Mouse (Mus musculus): ENCODE measurements around the gene Gm10840.
"Not testable (repeated sequence)": the region's sequence is repeated elsewhere in the genome, so short reads cannot be mapped to it uniquely, and the experiment has no call there.

Gene Gm10840

DNA sequence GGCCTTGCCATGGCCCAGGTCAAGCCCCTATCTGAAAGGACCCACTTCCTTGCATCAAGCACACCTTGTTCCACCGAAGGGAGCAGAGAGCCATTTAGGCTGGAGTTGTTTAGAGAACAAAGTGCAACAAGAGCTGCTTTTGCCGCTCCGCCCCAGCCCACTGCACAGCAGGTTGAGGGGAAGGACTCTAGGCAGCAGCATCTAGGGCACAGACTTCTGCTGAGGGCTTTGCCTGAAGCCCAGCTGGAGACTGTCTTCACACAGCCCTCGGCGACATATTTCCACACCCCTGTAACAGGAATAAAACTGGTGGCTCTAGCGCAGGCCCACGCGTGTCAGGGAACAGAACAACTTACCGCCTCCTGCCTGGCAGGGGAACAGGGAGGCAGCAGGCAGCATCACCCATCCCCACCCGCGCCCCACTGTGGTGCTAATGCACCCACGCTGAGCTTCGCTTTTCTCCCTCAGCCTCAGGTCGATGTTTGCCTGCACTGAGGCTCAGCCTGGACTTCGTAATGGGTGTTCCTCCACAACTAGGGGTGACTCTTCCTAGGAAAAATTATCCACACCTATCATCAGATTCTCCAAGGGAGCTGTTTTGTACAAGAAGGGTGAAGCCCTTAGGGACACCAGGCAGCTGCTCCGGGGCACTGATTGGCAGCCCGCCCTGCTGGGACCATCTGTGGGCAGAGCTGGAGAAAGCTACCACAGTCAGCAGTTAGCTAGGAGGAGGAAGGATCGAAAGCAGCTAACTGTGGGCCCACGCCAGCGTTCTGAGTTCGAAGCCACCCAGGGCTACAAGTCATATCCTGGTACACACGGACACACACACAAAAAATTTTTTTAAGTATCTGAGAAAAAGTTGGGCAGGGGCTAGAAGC is at the start of gene Gm10840, which contains the start of gene Limd2:
TSS of gene Gm10840 (plus strand) at position 10 of the 881 bp plus-strand sequence.
TSS of gene Limd2 (minus strand) at position 20 of the 881 bp plus-strand sequence.
- in situ Hi-C loops (cut with MboI; ENCODE audit: low sequenced_read_pairs), result no loop called here

GRCm38 (mm10) chr11:106111688-106112087 is 49.0 kb upstream of the Gm10840 start:
- in situ Hi-C loops (cut with MboI; ENCODE audit: low sequenced_read_pairs), result no loop called here

DNA sequence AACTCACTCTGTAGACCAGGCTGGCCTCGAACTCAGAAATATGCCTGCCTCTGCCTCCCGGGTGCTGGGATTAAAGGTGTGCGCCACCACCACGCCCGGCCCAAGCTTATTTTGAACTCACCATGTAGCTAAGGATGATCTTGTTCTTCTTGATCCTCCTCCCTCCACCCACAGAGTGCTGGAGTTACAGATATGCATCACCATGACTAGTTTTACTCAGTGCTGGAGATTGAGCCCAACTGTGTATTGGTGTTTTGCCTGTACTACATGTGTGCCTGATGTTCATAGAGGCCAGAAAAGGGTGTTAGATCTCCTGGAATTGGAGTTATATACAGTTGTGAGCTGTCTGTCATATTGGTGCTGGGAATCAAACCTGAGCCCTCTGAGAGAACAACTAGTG is 38.4 kb upstream of the Gm10840 start:
- in situ Hi-C loops (cut with MboI; ENCODE audit: low sequenced_read_pairs), result no loop called here

- in situ Hi-C loops (cut with MboI; ENCODE audit: low sequenced_read_pairs), result no loop called here
Measured at GRCm38 (mm10) chr11:106122736-106123135, 37.9 kb upstream of the Gm10840 start.

DNA sequence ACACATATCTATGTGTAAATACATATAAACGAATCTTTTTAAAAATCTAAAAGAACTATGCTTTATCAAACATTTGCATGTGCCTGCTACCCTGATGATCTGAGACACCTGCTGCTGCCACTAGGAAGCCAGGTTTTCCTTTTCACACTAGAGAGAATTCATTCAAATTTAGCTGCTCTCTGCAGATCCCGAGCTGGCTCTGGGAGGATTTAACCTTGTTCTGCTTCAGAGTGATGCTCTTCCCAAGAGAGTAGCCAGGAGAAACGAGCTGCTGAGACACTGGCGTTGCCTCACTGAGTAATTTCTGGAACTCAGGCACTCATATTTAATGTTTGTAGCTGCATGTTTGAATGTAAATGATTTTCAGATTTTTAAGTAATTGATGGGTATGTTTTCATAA is 35.9 kb upstream of the Gm10840 start:
- in situ Hi-C loops (cut with MboI; ENCODE audit: low sequenced_read_pairs), result no loop called here

DNA sequence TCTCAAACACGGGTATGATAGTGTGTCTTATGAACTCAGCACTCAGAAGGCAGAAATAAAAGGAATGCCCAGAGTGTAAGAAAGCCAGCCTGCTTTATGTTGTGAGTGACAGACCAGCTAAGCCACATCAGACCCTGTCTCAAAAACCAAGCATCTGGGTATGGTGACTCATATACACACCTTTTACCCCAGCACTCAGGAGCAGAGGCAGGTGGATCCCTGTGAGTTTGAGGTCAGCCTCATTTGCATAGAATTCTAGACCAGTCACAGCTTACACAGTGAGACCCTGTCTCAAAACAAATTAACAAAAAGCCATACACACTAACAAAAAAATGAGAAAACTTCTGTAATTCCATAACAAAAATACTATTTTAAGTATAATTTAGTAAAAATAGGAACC is 34.8 kb upstream of the Gm10840 start:
- in situ Hi-C loops (cut with MboI; ENCODE audit: low sequenced_read_pairs), result no loop called here

DNA sequence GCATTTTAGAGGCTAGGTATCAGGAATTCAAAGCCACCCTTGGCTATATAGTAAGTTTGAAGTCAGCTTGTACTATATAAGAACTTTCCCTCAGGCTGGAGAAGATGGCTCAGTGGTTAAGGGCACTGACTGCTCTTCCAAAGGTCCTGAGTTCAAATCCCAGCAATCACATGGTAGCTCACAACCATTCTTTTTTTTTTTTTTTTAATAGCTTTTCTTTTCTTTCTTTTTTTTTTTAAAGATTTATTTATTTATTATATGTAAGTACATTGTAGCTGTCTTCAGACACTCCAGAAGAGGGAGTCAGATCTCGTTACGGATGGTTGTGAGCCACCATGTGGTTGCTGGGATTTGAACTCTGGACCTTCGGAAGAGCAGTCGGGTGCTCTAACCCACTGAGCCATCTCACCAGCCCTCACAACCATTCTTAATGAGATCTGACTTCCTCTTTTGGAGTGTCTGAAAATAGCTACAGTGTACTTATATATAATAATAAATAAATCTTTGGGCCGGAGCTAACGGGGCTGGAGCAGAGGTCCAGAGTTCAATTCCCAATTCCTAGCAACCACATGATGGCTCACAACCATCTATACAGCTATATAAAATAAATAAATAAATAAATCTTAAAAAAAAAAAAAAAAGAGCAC is 33.8 kb upstream of the Gm10840 start:
- in situ Hi-C loops (cut with MboI; ENCODE audit: low sequenced_read_pairs), result not testable (repeated sequence)

DNA sequence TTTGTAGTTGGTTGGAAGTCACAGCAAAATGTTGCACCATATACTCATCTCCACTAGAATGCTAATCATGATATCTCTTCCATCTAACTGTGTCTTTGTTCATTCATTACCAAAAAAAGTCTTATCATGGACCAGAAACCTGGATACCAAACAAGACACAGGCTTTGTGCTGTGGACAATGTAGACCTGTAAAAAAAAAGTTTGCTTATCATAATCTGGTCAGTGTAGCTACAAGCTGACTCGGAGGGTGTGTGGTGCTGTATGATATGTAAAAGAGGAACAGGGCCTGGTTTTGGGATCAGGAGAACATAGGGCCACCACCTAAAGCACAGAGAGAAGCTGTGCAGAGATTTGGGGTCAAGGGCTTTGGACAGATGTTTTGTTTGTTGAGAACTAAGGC is 31.2 kb upstream of the Gm10840 start:
- in situ Hi-C loops (cut with MboI; ENCODE audit: low sequenced_read_pairs), result no loop called here

- in situ Hi-C loops (cut with MboI; ENCODE audit: low sequenced_read_pairs), result no loop called here
Measured at GRCm38 (mm10) chr11:106132516-106132915, 28.1 kb upstream of the Gm10840 start.

- in situ Hi-C loops (cut with MboI; ENCODE audit: low sequenced_read_pairs), result no loop called here
Measured at GRCm38 (mm10) chr11:106134580-106135528, 25.8 kb upstream of the Gm10840 start.

DNA sequence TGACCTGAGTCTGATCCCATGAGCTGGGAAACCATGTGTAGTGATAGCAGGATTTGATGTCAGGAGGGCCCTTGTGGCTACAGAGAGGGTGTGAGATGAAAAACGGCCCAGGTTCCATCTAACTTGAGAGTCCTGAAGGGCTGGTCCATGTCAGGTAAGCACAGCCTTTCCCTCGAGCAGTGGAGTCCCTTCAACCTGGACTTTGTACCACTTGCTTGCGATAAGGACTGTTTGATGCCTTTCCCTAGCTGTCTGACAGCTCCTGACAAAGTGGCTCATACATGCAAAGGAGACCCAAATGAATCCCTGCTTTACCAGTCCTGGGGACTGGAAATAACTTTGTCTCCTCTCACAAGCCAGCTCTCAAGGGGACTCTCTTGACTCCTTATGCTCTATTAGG is 9.4 kb upstream of the Gm10840 start:
- in situ Hi-C loops (cut with MboI; ENCODE audit: low sequenced_read_pairs), result no loop called here

- in situ Hi-C loops (cut with MboI; ENCODE audit: low sequenced_read_pairs), result no loop called here
Measured at GRCm38 (mm10) chr11:106152132-106152531, 8.5 kb upstream of the Gm10840 start.

DNA sequence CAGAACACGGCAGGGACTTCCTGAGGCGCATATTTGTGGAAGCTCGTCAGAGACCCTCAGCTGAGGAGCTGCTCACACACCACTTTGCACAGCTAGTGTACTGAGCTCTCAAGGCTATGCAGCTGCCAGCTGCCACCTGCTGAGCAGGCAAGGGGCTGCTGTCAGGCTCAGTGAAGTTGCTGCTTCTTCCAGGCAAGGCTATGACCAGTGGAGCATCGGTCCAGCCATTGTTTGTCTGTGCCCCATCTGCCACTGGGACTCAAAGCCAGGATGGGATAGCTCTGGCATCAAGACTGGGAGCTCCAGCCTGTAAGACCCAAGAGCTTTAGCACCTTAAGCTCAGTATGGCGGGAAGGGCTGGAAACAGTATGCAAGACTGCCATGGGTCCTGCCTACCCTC is 6.6 kb upstream of the Gm10840 start:
- in situ Hi-C loops (cut with MboI; ENCODE audit: low sequenced_read_pairs), result no loop called here

DNA sequence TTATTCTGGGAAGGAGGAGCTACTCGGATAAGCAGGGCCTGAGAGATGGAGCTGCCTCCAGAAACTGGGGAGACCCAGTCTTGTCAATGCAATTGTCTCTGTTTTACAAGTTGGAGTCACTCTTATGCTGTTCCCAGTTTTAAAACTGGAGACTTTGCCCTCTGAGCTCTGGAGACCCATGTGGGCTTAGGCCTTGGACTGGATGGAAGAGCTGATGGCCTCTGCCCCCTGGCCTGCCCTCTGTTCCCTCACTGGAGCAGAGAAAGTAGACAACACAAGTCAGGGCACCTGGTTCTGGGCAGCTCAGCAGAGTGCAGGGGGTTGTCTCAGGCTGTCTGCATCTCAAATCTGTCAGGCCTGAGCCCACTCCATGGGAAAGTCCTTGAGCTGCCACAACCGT is 5.9 kb upstream of the Gm10840 start:
- in situ Hi-C loops (cut with MboI; ENCODE audit: low sequenced_read_pairs), result no loop called here

DNA sequence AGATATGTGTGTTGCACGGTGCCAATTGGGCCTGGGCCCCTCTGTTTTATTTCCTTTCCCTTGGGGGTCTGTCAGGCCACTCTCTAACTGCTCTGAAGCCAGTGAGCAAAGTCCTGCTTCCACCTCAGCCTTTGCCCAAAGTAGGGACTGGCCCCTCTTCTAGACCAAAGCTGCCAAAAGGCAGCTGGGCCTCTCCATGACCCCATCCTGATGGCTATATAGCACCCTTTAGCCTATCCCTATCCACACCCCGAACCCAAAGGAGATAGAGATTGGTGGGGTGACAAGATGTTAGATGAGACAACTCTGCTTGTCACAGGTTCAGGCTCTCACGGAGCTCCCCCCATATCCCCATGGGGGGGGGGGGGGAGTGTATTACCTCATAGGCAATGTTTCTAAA is 4.9 kb upstream of the Gm10840 start:
- in situ Hi-C loops (cut with MboI; ENCODE audit: low sequenced_read_pairs), result no loop called here

GRCm38 (mm10) chr11:106156257-106156656 is 4.4 kb upstream of the Gm10840 start:
- in situ Hi-C loops (cut with MboI; ENCODE audit: low sequenced_read_pairs), result no loop called here

DNA sequence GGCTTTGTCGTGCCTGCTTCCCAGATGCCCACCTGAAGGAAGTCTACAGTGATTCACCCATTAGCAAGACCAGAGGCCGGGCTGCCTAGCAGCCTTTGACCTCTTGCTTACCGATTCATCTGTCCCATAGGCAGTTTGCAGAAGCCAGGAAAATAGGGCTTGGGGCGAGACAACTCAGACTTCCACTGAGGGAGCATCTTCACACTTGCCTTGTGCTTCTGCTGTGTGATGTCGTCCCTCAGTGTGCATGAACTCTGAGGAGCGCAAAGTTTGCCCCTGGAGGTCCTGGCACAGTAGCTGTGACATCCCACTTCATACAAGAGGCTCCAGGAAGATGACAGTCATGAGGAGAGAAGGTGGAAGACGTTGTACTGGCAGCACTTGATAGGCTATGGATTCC is 3.5 kb upstream of the Gm10840 start:
- in situ Hi-C loops (cut with MboI; ENCODE audit: low sequenced_read_pairs), result no loop called here

DNA sequence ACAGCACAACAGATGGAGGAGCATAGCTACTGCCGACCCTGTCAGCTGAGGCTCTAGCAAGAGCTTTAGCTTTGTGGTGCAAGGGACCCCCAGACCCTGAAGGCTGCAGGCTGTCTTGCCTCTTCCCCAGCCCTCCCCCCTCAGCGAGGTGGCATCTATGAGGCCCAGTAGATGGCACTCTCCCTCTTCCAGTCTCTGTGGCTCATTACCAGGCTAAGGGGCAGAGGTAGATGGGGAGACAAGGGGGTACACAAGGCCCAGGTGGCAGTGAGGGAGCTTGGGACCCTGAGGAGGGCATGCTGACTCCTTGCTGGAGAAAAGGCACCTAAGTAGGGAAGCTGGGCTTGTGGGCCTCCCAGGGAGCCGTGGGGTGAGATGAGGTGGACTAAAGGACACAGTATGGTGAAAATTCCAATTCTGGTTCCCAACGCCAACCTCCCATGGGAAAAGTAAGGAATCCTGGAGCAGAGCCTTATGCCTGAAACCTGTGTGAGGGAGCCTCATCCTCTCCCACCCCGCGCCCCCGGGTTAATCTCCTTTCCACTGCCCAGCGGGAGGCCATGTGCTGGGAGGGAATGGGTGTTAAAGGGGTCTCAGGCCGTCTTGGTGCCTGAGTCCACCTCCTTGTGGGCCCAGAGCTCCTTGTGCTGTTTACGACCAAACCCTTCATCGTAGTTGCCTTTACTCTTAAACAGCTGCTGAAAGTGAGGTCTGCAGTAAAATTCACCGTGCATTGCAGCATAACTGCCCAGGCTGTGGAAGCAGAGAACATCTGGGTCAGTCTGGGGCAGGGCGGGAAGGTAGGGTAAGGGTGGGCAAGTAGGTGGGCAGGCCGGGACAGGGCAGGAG is 2.3 kb upstream of the Gm10840 start:
- in situ Hi-C loops (cut with MboI; ENCODE audit: low sequenced_read_pairs), result no loop called here

GRCm38 (mm10) chr11:106158930-106159215 is 1.8 kb upstream of the Gm10840 start:
- in situ Hi-C loops (cut with MboI; ENCODE audit: low sequenced_read_pairs), result no loop called here

DNA sequence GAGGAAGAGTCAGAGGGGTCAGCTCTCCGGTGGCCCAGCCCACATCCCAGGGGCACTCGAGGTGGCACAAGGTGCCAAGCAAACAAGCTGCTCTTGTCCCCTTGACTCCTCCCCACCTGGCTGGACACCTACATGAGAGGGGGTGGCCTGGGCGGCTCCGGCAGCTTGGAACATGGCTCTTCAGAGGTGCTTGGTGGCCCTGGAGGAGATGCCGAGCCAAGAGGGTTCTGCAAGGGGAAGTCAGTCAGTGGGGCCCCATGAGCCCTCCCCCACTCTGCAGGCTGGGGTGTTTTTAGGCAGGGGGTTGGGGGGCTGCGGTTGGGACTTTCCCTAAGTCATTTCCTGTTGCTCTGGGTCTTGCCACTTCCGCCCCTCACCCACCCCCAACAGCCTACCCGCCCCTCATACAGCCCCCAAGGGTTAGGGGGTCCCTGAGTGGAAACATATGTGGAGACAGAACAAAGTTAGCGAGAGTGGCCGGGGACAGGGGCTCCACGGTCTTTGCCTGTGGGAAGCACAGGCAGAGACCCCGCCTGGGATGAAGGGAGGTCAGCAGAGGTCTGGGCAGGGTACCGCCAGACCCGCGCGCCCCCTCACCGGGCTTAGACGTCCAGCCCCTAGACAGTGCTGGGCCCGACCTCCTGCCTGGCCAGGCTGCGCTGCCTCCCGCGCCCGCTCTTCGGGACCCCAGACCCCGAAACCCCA is 1.3 kb upstream of the Gm10840 start:
- in situ Hi-C loops (cut with MboI; ENCODE audit: low sequenced_read_pairs), result no loop called here

All from CH12F3 (cell line).